Mouse (Mus musculus) limb, embryonic 15.5 days (tissue): Measurements from ENCODE around the gene Fam25c. TPM values are rescaled to one million over a fixed set of nuclear protein-coding genes. Genes with fewer than 3 reads are reported as not detected.

Experiments used
- ATAC-seq: fragments of 200-750 bp; cut with Nextera tagmentation; 2 replicates; pipeline ENCODE4 v1.8.0; 2017; ENCODE audit warnings: low read depth, moderate TSS enrichment; ENCODE audit not compliant: insufficient number of reproducible peaks, low FRiP score, low TSS enrichment
- H3K27ac ChIP-seq: fragments of 300-500 bp; sonication (generic); 2 replicates; pipeline ENCODE4 v1.5.1; 2015; ENCODE audit warnings: moderate library complexity, mild to moderate bottlenecking, inconsistent platforms
- H3K27me3 ChIP-seq: fragments of 300-500 bp; sonication (generic); 2 replicates; pipeline ENCODE4 v1.6.1; 2015; ENCODE audit warnings: inconsistent platforms
- H3K36me3 ChIP-seq: fragments of 300-500 bp; sonication (generic); 2 replicates; pipeline ENCODE4 v1.6.1; 2015; ENCODE audit warnings: inconsistent platforms
- H3K4me1 ChIP-seq: fragments of 300-500 bp; sonication (generic); 2 replicates; pipeline ENCODE4 v1.6.1; 2015; ENCODE audit warnings: inconsistent platforms
- H3K4me2 ChIP-seq: fragments of 300-500 bp; sonication (generic); 2 replicates; pipeline ENCODE4 v1.6.1; 2015; ENCODE audit warnings: mild to moderate bottlenecking, inconsistent platforms
- H3K4me3 ChIP-seq: fragments of 300-500 bp; sonication (generic); 2 replicates; pipeline ENCODE4 v1.5.1; 2015; ENCODE audit warnings: mild to moderate bottlenecking, inconsistent platforms
- H3K9ac ChIP-seq: fragments of 300-500 bp; sonication (generic); 2 replicates; pipeline ENCODE4 v1.6.1; 2015; ENCODE audit warnings: inconsistent platforms
- H3K9me3 ChIP-seq: fragments of 300-500 bp; sonication (generic); 2 replicates; pipeline ENCODE4 v1.6.1; 2016; ENCODE audit warnings: inconsistent platforms
- WGBS: fragments of 180-500 bp; shearing (Covaris S2); methylation state at CpG from one replicate; pipeline ENCODE4 v1.1.7; 2015; 5-methylcytosine and 5-hydroxymethylcytosine counted together
- polyA plus RNA-seq: library from polyadenylated mRNA; unstranded; fragments of >200 nt; fragmentation: Nextera tagmentation; extraction: Ambion mirVana; gene quantifications from 2 replicates; pipeline ENCODE4 v1.2.1, GENCODE M21; 2015

Fam25c gene
- polyA plus RNA-seq, 1 experiment from 2014 or later = 171 TPM

DNA sequence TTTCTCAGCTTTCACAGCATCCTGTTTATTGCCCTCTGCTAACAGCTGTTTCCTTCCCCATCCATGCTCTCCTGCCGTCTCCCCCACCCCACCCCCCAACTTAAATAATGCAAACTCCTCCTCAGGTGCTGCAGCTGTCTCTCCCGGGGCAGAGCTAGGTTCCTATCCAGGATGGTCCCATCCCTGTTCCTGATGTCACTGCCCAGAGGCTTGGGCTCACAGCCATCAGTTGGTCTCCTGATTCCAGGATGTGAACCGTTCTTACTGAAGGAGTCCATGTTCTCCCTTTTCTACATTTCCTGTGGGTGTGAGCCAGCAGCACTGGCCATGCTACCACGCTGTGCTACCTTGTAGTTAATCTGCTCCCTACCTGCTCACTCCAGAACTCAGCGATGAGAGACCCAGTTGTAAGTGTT, 52.0 kb downstream of the Fam25c start:
- Histone ChIP-seq H3K4me2 (no peak overlapping the region), H3K36me3 (no peaks in the 10 kb centered on the region), H3K27ac (peak overlapping the region; percentile 43; the same call in 1 of the 2 replicates), H3K4me3 (no peak overlapping the region), H3K27me3 (no peaks in the 10 kb centered on the region), H3K9ac (no peak overlapping the region), H3K4me1 (no peaks in the 10 kb centered on the region), H3K9me3 (no peaks in the 10 kb centered on the region)
- no peak for ATAC-seq
- 18% methylated on average over 5 of the region's 5 CpGs for WGBS

DNA sequence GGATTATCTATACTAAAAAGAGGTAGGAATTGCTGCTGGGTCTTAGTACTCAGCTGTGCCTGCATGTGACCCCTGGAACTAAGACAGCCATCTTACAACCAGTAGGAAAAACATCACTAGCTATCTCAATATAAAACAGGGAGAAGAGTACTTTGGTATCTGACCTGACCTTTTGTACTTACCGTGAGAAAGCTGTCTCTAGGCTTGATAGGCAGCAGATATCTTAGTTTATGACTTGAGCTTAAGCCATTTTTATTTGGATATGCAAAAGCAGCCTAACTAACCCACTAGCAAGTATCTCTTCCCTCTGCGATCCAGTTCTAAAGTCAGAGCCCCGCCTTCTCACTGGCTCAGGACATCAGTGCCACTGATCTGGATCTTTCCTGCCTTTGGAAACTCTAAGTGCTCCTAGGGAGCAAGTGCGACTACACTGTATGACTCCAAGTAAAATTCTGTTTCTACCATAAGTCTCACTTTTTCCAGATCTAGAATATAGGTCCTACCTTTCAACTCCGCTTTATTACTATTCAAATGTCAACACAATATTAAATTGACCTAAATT, 52.5 kb downstream of the Fam25c start:
- H3K4me3 ChIP-seq = no peak overlapping the region
- ATAC-seq = no peak
- H3K27ac ChIP-seq = no peak overlapping the region
- no peaks in the 10 kb centered on the region for H3K9me3 ChIP-seq
- H3K36me3 ChIP-seq = no peaks in the 10 kb centered on the region
- H3K27me3 ChIP-seq = no peaks in the 10 kb centered on the region
- H3K4me2 ChIP-seq = no peak overlapping the region
- no peak overlapping the region for H3K9ac ChIP-seq
- H3K4me1 ChIP-seq = peaks cover under 1% of the 10 kb centered on the region; the same call in 1 of the 2 replicates
- WGBS = 79% methylated on average over 5 of the region's 5 CpGs

Other genes starting within 250 kb of the Fam25c start
- 0.09 TPM in 1 of 2 replicates, not detected in the other for gene Npy4r, start 202.9 kb downstream of the Fam25c start, polyA plus RNA-seq
- gene Gprin2, start 153.8 kb downstream of the Fam25c start, polyA plus RNA-seq = 2.8 and 3.4 TPM in 2 replicates
- gene Syt15, start 135.8 kb downstream of the Fam25c start, polyA plus RNA-seq = 0.82 and 1.3 TPM in 2 replicates
- gene Shld2, start 44.9 kb downstream of the Fam25c start, polyA plus RNA-seq = 11.1 and 12.5 TPM in 2 replicates
- 62.7 and 67.2 TPM in 2 replicates for gene Glud1, start 44.7 kb downstream of the Fam25c start, polyA plus RNA-seq
- gene Sncg, start 19.4 kb upstream of the Fam25c start, polyA plus RNA-seq = 3.1 and 4.9 TPM in 2 replicates
- 8.1 and 9.5 TPM in 2 replicates for gene Mmrn2, start 20.0 kb upstream of the Fam25c start, polyA plus RNA-seq
- gene Bmpr1a, start 147.9 kb upstream of the Fam25c start, polyA plus RNA-seq = 44.1 and 54.8 TPM in 2 replicates
- not detected in 2 replicates for gene 9230112D13Rik, start 167.4 kb upstream of the Fam25c start, polyA plus RNA-seq
- gene Ldb3, start 233.2 kb upstream of the Fam25c start, polyA plus RNA-seq = 28.2 and 98.7 TPM in 2 replicates
- 0.20 and 0.63 TPM in 2 replicates for gene Opn4, start 244.7 kb upstream of the Fam25c start, polyA plus RNA-seq